Mouse (Mus musculus): ENCODE measurements around the gene Fam131a.

- TF ChIP-seq CTCF (IDR thresholded peaks at IDR 0.05; ENCODE audit: insufficient read depth, low read depth, low read length) (no peak), POLR2A (IDR thresholded peaks at IDR 0.05; ENCODE audit: insufficient read depth, low read depth, low read length) (no peak)
Measured at GRCm38 (mm10) chr16:20716841-20717180, 23.8 kb downstream of the Fam131a start.
